Mouse (Mus musculus) Patski (cell line): ENCODE measurements around the gene Mrpl34. TPM values are rescaled to one million over a fixed set of nuclear protein-coding genes. Genes with fewer than 3 reads are reported as not detected.

ENCODE experiments used
- ATAC-seq: fragments of 100-300 bp; one replicate; pipeline ENCODE4 v1.8.0; 2021
- CTCF ChIA-PET: fragments of 350-600 bp; sonication (Branson Sonifier 250); formaldehyde crosslinking; loops from one replicate; lab custom pipeline; 2022; ENCODE audit warnings: inconsistent platforms; lab: Charles Lee
- POLR2A ChIA-PET: fragments of 350-600 bp; sonication (Branson Sonifier 250); formaldehyde crosslinking; loops from one replicate; lab custom pipeline; 2022; ENCODE audit warnings: antibody characterized with exemption, inconsistent platforms; lab: Charles Lee
- DNase-seq: peaks from one replicate; pipeline ENCODE4 v3.0.0-alpha.2; 2011; ENCODE audit warnings: low read depth, low spot score
- H3K27me3 ChIP-seq: fragments of 371-371 bp; one replicate; pipeline ENCODE4 v1.5.1; 2021
- CTCF ChIP-seq: fragments of 100-300 bp; IDR thresholded peaks from one replicate; pipeline ENCODE4 v1.5.1; 2021
- in situ Hi-C: fragments of 300-500 bp; cut with MboI; formaldehyde crosslinking; loops from 3 replicates; pipeline ENCODE4 v1.11.1; 2018; ENCODE audit warnings: low pct_unique_long_range_greater_than_20kb, mixed read lengths
- polyA plus RNA-seq: library from polyadenylated mRNA; unstranded; gene quantifications from one replicate; pipeline ENCODE4 v1.2.3, GENCODE M21; 2021

Gene Mrpl34
- polyA plus RNA-seq, 1 experiment from 2014 or later: 81.5 TPM

GRCm38 (mm10) chr8:71505326-71505725 lies 40.6 kb downstream of the Mrpl34 start:
- TF ChIP-seq CTCF: no peak
- in situ Hi-C loops: no loop called here
- CTCF ChIA-PET: interaction anchor here (1.1 to 1.6 kb wide), 3 partner anchors 9 to 26 kb away, joined by 3 to 4 read pairs (median 3); no protein-coding TSS in a partner anchor
- H3K27me3 ChIP-seq: peaks cover 12% of the 10 kb centered on the region
- POLR2A ChIA-PET: interaction anchor here (1.3 kb wide), 1 partner anchor 17 kb away, joined by 4 read pairs; the partner anchor contains the start of gene Gtpbp3
- DNase-seq (no peak), ATAC-seq (peak; percentile 56)

- TF ChIP-seq CTCF: no peak
- ATAC-seq (no peak), DNase-seq (no peak)
- CTCF ChIA-PET: interaction anchor here (1.0 to 1.6 kb wide), 4 partner anchors 9 to 25 kb away, joined by 3 to 5 read pairs (median 4); no protein-coding TSS in a partner anchor
- in situ Hi-C loops: no loop called here
- POLR2A ChIA-PET: interaction anchor here (1.3 kb wide), 1 partner anchor 18 kb away, joined by 4 read pairs; the partner anchor contains the start of gene Gtpbp3
- H3K27me3 ChIP-seq: peaks cover 16% of the 10 kb centered on the region
Measured at GRCm38 (mm10) chr8:71505979-71506378, 41.2 kb downstream of the Mrpl34 start.

- POLR2A ChIA-PET: interaction anchor here (0.8 kb wide), 1 partner anchor 22 kb away, joined by 3 read pairs; no protein-coding TSS in a partner anchor
- peaks cover 24% of the 10 kb centered on the region for H3K27me3 ChIP-seq
- TF ChIP-seq CTCF: no peak
- in situ Hi-C loops: no loop called here
- DNase-seq (no peak), ATAC-seq (peak; percentile 17)
- CTCF ChIA-PET: interaction anchor here (0.9 to 4.0 kb wide), 5 partner anchors 9 to 30 kb away, joined by 4 to 22 read pairs (median 9); no protein-coding TSS in a partner anchor
Measured at GRCm38 (mm10) chr8:71507589-71508104, 42.9 kb downstream of the Mrpl34 start.

GRCm38 (mm10) chr8:71509316-71509715 lies 44.6 kb downstream of the Mrpl34 start:
- in situ Hi-C loops: no loop called here
- ATAC-seq (no peak), DNase-seq (no peak)
- TF ChIP-seq CTCF: no peak
- CTCF ChIA-PET: interaction anchor here (0.9 to 4.0 kb wide), 4 partner anchors 9 to 13 kb away, joined by 3 to 22 read pairs (median 9); no protein-coding TSS in a partner anchor
- POLR2A ChIA-PET: interaction anchor here (0.5 to 0.8 kb wide), 2 partner anchors 45 to 97 kb away, joined by 3 to 4 read pairs; partner anchors contain the start of gene Mrpl34
- peaks cover 24% of the 10 kb centered on the region for H3K27me3 ChIP-seq

GRCm38 (mm10) chr8:71511644-71512043 lies 46.9 kb downstream of the Mrpl34 start, which contains the start of gene Plvap:
Gene Plvap, minus strand, starts transcription at chr8:71511752.
- ATAC-seq: no peak
- peaks cover 24% of the 10 kb centered on the region for H3K27me3 ChIP-seq
- no peak for DNase-seq
- no peak for TF ChIP-seq CTCF
- in situ Hi-C loops: no loop called here
- POLR2A ChIA-PET: interaction anchor here (0.7 kb wide), 1 partner anchor 58 kb away, joined by 3 read pairs; no protein-coding TSS in a partner anchor
- CTCF ChIA-PET: interaction anchor here (1.1 kb wide), 1 partner anchor 15 kb away, joined by 3 read pairs; no protein-coding TSS in a partner anchor

- H3K27me3 ChIP-seq: peaks cover 16% of the 10 kb centered on the region
- in situ Hi-C loops: no loop called here
- TF ChIP-seq CTCF: no peak
- DNase-seq (no peak), ATAC-seq (no peak)
- CTCF ChIA-PET: no interaction called here
- POLR2A ChIA-PET: no interaction called here
Measured at GRCm38 (mm10) chr8:71513018-71513754, 48.4 kb downstream of the Mrpl34 start.

GRCm38 (mm10) chr8:71515043-71515442 lies 50.3 kb downstream of the Mrpl34 start:
- ATAC-seq: no peak
- CTCF ChIA-PET: no interaction called here
- TF ChIP-seq CTCF: no peak
- DNase-seq: no peak
- in situ Hi-C loops: no loop called here
- peaks cover 12% of the 10 kb centered on the region for H3K27me3 ChIP-seq
- POLR2A ChIA-PET: no interaction called here

Other genes with a start within 250 kb of the Mrpl34 start
- gene Myo9b, start 192.2 kb upstream of the Mrpl34 start, polyA plus RNA-seq: 71.2 TPM
- gene Haus8, start 192.0 kb upstream of the Mrpl34 start, polyA plus RNA-seq: 33.8 TPM
- 123 TPM for gene Use1, start 98.1 kb upstream of the Mrpl34 start, polyA plus RNA-seq
- 19.9 TPM for gene Ocel1, start 93.7 kb upstream of the Mrpl34 start, polyA plus RNA-seq
- 140 TPM for gene Nr2f6, start 83.0 kb upstream of the Mrpl34 start, polyA plus RNA-seq
- gene Ushbp1, start 69.2 kb upstream of the Mrpl34 start, polyA plus RNA-seq: 0.36 TPM
- 103 TPM for gene Babam1, start 68.1 kb upstream of the Mrpl34 start, polyA plus RNA-seq
- gene Ankle1, start 58.9 kb upstream of the Mrpl34 start, polyA plus RNA-seq: 9.0 TPM
- gene Abhd8, start 1.3 kb upstream of the Mrpl34 start, polyA plus RNA-seq: 73.0 TPM
- gene Dda1, start 4.2 kb downstream of the Mrpl34 start, polyA plus RNA-seq: 67.8 TPM
- 38.2 TPM for gene Ano8, start 21.0 kb downstream of the Mrpl34 start, polyA plus RNA-seq
- 44.1 TPM for gene Gtpbp3, start 23.1 kb downstream of the Mrpl34 start, polyA plus RNA-seq
- 0.21 TPM for gene Plvap, start 46.8 kb downstream of the Mrpl34 start, polyA plus RNA-seq
- 0.08 TPM for gene Ccdc194, start 60.8 kb downstream of the Mrpl34 start, polyA plus RNA-seq
- 141 TPM for gene Bst2, start 72.5 kb downstream of the Mrpl34 start, polyA plus RNA-seq
- gene Mvb12a, start 78.0 kb downstream of the Mrpl34 start, polyA plus RNA-seq: 103 TPM
- 3.4 TPM for gene Tmem221, start 93.9 kb downstream of the Mrpl34 start, polyA plus RNA-seq
- gene Nxnl1, start 101.6 kb downstream of the Mrpl34 start, polyA plus RNA-seq: 0.85 TPM
- gene Slc27a1, start 103.9 kb downstream of the Mrpl34 start, polyA plus RNA-seq: 40.9 TPM
- gene Pgls, start 127.2 kb downstream of the Mrpl34 start, polyA plus RNA-seq: 127 TPM
- gene Fam129c, start 132.7 kb downstream of the Mrpl34 start, polyA plus RNA-seq: 10.8 TPM
- 117 TPM for gene Colgalt1, start 146.0 kb downstream of the Mrpl34 start, polyA plus RNA-seq
- 2.5 TPM for gene Unc13a, start 206.8 kb downstream of the Mrpl34 start, polyA plus RNA-seq
- 26.7 TPM for gene Jak3, start 211.3 kb downstream of the Mrpl34 start, polyA plus RNA-seq
- 8.8 TPM for gene Insl3, start 224.3 kb downstream of the Mrpl34 start, polyA plus RNA-seq
- 1.4 TPM for gene B3gnt3, start 236.8 kb downstream of the Mrpl34 start, polyA plus RNA-seq